Mouse (Mus musculus) heart, postnatal 0 days (tissue): ENCODE data around the gene Ttc16.

ENCODE experiments used
- CTCF ChIP-seq: IDR thresholded peaks from 2 replicates; pipeline ENCODE4 v1.5.1; 2016; ENCODE audit warnings: antibody characterized with exemption, control low read depth, low read depth
- EP300 ChIP-seq: IDR thresholded peaks from 2 replicates; pipeline ENCODE4 v1.6.1; 2016; ENCODE audit warnings: antibody characterized with exemption, low read depth

- TF ChIP-seq CTCF (no peak), EP300 (no peak)
Measured at GRCm38 (mm10) chr2:32737008-32737407, 38.4 kb downstream of the Ttc16 start.
